Mouse (Mus musculus) spleen, adult 2 months (tissue): ENCODE data around the gene Grtp1. TPM values are rescaled to one million over a fixed set of nuclear protein-coding genes. Genes with fewer than 3 reads are reported as not detected.

ENCODE experiments used
- DNase-seq, 2 experiments: peaks; one replicate each; pipeline versions ENCODE4 v3.0.0 to v3.0.0-alpha.2; 2012 to 2021; ENCODE audit warnings: low spot score in 2 of 2, low read depth in 1 of 2
- H3K27ac ChIP-seq: fragments of 200-500 bp; 2 replicates; pipeline ENCODE4 v1.5.1; 2012; ENCODE audit warnings: low read length, inconsistent platforms; ENCODE audit not compliant: insufficient read depth
- H3K27me3 ChIP-seq: fragments of 200-500 bp; 2 replicates; pipeline ENCODE4 v1.6.1; 2012; ENCODE audit warnings: mild to moderate bottlenecking, moderate library complexity, low read length, inconsistent platforms; ENCODE audit not compliant: control insufficient read depth, insufficient read depth
- H3K36me3 ChIP-seq: fragments of 200-500 bp; 2 replicates; pipeline ENCODE4 v1.6.1; 2012; ENCODE audit warnings: mild to moderate bottlenecking, low read length, inconsistent platforms; ENCODE audit not compliant: control insufficient read depth, insufficient read depth
- H3K4me1 ChIP-seq: fragments of 200-500 bp; 2 replicates; pipeline ENCODE4 v1.6.1; 2011; ENCODE audit warnings: inconsistent platforms; ENCODE audit not compliant: control insufficient read depth, insufficient read depth, insufficient read length
- H3K4me3 ChIP-seq: fragments of 200-500 bp; 2 replicates; pipeline ENCODE4 v1.5.1; 2011; ENCODE audit warnings: mild to moderate bottlenecking, inconsistent platforms; ENCODE audit not compliant: insufficient read depth, insufficient read length; ENCODE audit errors: extremely low read depth
- CTCF ChIP-seq: fragments of 200-500 bp; IDR thresholded peaks from 2 replicates; pipeline ENCODE4 v1.5.1; 2011; ENCODE audit warnings: mild to moderate bottlenecking, inconsistent platforms; ENCODE audit not compliant: insufficient read depth, insufficient read length, insufficient replicate concordance; ENCODE audit errors: extremely low read depth
- POLR2A ChIP-seq: fragments of 200-500 bp; IDR thresholded peaks from 2 replicates; pipeline ENCODE4 v1.6.1; 2011; ENCODE audit warnings: low read depth, low read length, inconsistent platforms
- WGBS: fragments of 180-500 bp; shearing (Covaris S2); methylation state at CpG from one replicate; pipeline ENCODE4 v1.1.7; 2018; 5-methylcytosine and 5-hydroxymethylcytosine counted together
- polyA plus RNA-seq: library from polyadenylated mRNA; depleted of rRNA; stranded (reverse); fragments of >200 nt; gene quantifications from 2 replicates; pipeline ENCODE4 v1.2.3, GENCODE M21; 2012

Gene Grtp1
- polyA plus RNA-seq, 1 experiment = 1.6 TPM

DNA sequence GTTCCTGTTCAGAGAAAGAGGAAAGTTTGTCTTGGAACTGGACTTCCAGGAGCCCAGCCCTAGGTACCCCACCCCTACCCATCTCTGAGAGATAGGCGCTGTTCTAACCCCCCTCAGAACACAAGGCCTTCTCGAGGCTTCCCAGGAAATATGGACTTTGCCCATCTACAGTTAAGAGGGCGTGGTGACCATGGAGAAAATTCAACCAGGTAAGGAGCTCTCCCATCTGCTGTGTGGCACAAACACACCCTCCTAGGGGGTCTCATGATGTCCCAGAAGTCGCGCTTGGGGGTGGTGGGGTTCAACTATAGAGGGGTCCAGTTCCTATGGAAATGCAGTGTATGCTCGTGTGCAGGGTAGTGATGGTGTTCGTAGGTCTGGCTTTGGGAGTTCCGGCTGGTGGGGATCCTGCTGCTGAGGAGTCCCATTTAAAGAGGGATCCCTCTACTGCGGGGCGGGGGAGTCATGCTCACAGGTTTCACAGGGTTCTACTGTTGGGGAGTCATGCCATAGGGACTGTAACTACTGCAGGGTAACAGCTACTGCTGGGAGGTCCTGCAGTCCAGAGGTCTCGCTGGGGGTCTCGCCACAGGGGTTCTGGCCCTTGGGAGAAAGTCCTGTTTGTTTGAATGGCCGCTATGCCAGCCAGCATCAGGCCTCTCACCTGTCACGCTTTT lies 897 bp downstream of the Grtp1 start:
- Histone ChIP-seq H3K4me3 (no peak overlapping the region), H3K27me3 (peaks cover 13% of the 10 kb centered on the region), H3K27ac (no peak overlapping the region), H3K4me1 (no peaks in the 10 kb centered on the region; the same call in none of the 2 replicates), H3K36me3 (no peaks in the 10 kb centered on the region)
- DNase-seq = no peak
- TF ChIP-seq POLR2A = no peak
- WGBS = 57% methylated on average over 14 of the region's 14 CpGs

- H3K27me3 ChIP-seq = peaks cover 13% of the 10 kb centered on the region
- H3K4me3 ChIP-seq = no peak overlapping the region
- no peaks in the 10 kb centered on the region; the same call in none of the 2 replicates for H3K4me1 ChIP-seq
- no peaks in the 10 kb centered on the region for H3K36me3 ChIP-seq
- DNase-seq = no peak
- no peak overlapping the region for H3K27ac ChIP-seq
- no peak for TF ChIP-seq CTCF
- no peak for TF ChIP-seq POLR2A
- 89% methylated on average over 5 of the region's 5 CpGs for WGBS
Observed at GRCm38 (mm10) chr8:13197493-13197892, 2.9 kb downstream of the Grtp1 start.

DNA sequence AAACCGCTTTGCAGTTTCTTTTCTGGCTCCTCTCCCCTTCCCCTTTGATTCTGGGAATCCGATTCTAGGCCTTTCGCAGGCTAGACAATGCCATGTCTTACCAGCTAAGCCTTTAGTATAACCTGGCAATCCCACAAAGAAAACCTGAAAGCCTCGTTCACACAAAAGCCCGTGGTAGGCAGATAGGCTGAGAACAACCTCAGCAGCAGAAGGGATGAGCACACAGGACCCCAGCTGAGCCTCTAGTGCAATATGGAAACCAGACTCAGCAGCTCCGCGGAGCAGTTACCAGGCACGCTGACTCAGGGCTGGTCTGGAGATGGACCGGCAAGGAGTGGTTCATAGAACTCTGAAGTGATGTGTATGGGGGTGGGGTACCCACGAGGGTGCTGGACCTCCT lies 5.6 kb downstream of the Grtp1 start:
- no peak for TF ChIP-seq POLR2A
- TF ChIP-seq CTCF = no peak
- Histone ChIP-seq H3K4me1 (no peaks in the 10 kb centered on the region), H3K27me3 (peaks cover 4% of the 10 kb centered on the region), H3K27ac (no peak overlapping the region), H3K4me3 (no peak overlapping the region), H3K36me3 (no peaks in the 10 kb centered on the region)
- WGBS = 78% methylated on average over 10 of the region's 10 CpGs
- DNase-seq = no peak

DNA sequence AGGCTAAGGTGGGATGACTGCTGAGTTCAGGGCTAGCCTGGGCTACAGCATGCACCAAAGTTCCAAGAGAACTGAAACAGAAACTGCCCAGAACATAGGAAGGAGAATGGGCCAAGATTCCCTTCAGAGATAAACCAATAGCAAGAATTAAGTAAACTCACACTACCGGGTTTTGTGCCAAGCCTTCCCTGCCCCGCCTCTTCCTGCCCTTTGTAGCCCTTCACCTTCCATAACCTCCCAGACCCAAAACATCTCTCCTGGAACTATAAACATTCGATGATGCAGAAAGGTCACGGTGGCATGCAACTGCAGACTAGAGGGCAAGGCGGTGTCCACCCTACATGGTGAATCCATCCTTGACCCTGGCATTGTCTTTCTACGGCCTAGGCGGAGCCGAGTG lies 10.2 kb downstream of the Grtp1 start:
- Histone ChIP-seq H3K36me3 (no peaks in the 10 kb centered on the region), H3K27me3 (no peaks in the 10 kb centered on the region), H3K4me1 (no peaks in the 10 kb centered on the region), H3K27ac (no peak overlapping the region), H3K4me3 (no peak overlapping the region)
- DNase-seq = no peak
- no peak for TF ChIP-seq POLR2A
- TF ChIP-seq CTCF = no peak
- 89% methylated on average over 8 of the region's 8 CpGs for WGBS

DNA sequence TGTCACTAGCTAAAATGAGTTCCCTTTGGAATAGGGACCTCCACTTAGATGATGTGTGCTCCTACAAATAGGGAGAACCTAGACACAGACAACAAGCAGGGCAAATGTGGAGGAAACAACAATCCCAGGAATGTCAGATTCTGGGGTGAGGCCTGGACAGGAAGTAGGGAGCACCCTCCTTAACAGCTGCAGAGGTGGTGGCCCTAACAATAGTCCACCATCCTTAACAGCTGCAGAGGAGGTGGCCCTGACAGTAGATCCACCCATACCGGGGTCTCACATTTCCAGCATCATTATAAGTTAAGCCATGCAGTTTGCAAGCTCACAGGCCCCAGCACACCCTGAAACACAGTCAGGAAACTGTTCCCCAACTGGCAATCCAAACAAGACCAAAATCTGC lies 11.6 kb downstream of the Grtp1 start:
- no peak for DNase-seq
- Histone ChIP-seq H3K27me3 (no peaks in the 10 kb centered on the region), H3K4me3 (no peak overlapping the region), H3K27ac (no peak overlapping the region), H3K4me1 (no peaks in the 10 kb centered on the region), H3K36me3 (no peaks in the 10 kb centered on the region)
- 86% methylated on average over 1 of the region's 1 CpGs for WGBS
- TF ChIP-seq POLR2A = no peak

- no peaks in the 10 kb centered on the region for H3K27me3 ChIP-seq
- 93% methylated on average over 13 of the region's 13 CpGs for WGBS
- no peak overlapping the region for H3K27ac ChIP-seq
- no peak overlapping the region for H3K4me3 ChIP-seq
- no peaks in the 10 kb centered on the region for H3K4me1 ChIP-seq
- TF ChIP-seq CTCF = no peak
- no peak for TF ChIP-seq POLR2A
- no peaks in the 10 kb centered on the region for H3K36me3 ChIP-seq
- no peak for DNase-seq
Observed at GRCm38 (mm10) chr8:13188052-13188555, 12.3 kb downstream of the Grtp1 start.

DNA sequence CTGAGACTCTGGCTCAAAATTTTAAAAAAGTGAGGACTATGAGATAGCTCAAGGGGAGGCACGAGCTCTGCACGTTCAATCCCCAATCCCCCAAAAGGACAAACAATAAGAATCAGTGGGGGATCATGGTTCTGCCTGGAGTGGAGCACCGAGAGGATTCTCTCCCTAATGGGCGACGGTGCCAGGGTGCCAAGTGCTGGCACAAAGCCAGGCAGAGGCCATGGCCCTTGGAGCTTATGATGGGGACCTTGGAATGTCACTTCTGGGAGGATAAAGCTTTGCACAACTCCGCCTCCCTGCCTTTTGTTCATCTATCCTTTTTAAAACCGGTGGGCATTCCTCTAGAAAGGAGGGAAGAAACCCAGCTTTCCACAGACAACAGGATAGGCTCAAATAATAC lies 12.8 kb downstream of the Grtp1 start:
- no peaks in the 10 kb centered on the region for H3K4me1 ChIP-seq
- H3K4me3 ChIP-seq = no peak overlapping the region
- DNase-seq = no peak
- no peaks in the 10 kb centered on the region for H3K36me3 ChIP-seq
- TF ChIP-seq CTCF = no peak
- TF ChIP-seq POLR2A = no peak
- WGBS = 83% methylated on average over 7 of the region's 7 CpGs
- no peaks in the 10 kb centered on the region for H3K27me3 ChIP-seq
- H3K27ac ChIP-seq = no peak overlapping the region
